Mouse (Mus musculus): ENCODE data around the gene Gng8.

- TF ChIP-seq POLR2A (IDR thresholded peaks at IDR 0.05; ENCODE audit: borderline replicate concordance, low read depth, low read length), result no peak
- no peak for TF ChIP-seq CTCF (IDR thresholded peaks at IDR 0.05; ENCODE audit: low read depth, low read length)
Measured at GRCm38 (mm10) chr7:16942861-16943260, 51.3 kb downstream of the Gng8 start.

Data from bone marrow macrophage, adult 2 months (primary cell).